Mouse (Mus musculus): ENCODE results near the gene Ecpas. TPM values are rescaled to one million over a fixed set of nuclear protein-coding genes. Genes with fewer than 3 reads are reported as not detected.

The Ecpas gene
- polyA plus RNA-seq, 1 experiment from 2014 or later = 44.5 TPM

Other genes with a start within 250 kb of the Ecpas start
- gene Olfr267, start 125.0 kb downstream of the Ecpas start, polyA plus RNA-seq (2014; fragmentation: Nextera tagmentation; extraction: Ambion mirVana) = 0.04 TPM in 1 of 2 replicates, not detected in the other
- gene Zkscan16, start 30.9 kb upstream of the Ecpas start, polyA plus RNA-seq (2014; fragmentation: Nextera tagmentation; extraction: Ambion mirVana) = 0.73 and 1.2 TPM in 2 replicates
- 29.3 and 33.9 TPM in 2 replicates for gene Ptgr1, start 74.4 kb upstream of the Ecpas start, polyA plus RNA-seq (2014; fragmentation: Nextera tagmentation; extraction: Ambion mirVana)
- 8.7 and 11.6 TPM in 2 replicates for gene Dnajc25, start 82.3 kb upstream of the Ecpas start, polyA plus RNA-seq (2014; fragmentation: Nextera tagmentation; extraction: Ambion mirVana)
- 8.5 and 10.8 TPM in 2 replicates for gene Gm20503, start 90.5 kb upstream of the Ecpas start, polyA plus RNA-seq (2014; fragmentation: Nextera tagmentation; extraction: Ambion mirVana)
- 103 and 130 TPM in 2 replicates for gene Gng10, start 122.3 kb upstream of the Ecpas start, polyA plus RNA-seq (2014; fragmentation: Nextera tagmentation; extraction: Ambion mirVana)
- gene AI481877, start 226.2 kb upstream of the Ecpas start, polyA plus RNA-seq (2014; fragmentation: Nextera tagmentation; extraction: Ambion mirVana) = not detected in 2 replicates

Data from intestine, embryonic 14.5 days (tissue).